Mouse (Mus musculus) embryo, embryonic 11.5 days (tissue): ENCODE results near the gene Zkscan3.
A peak's percentile ranks its signal among the peaks of the same experiment; 100 is the strongest.

Source experiments
- DNase-seq: peaks from one replicate; pipeline ENCODE4 v3.0.0-alpha.2; 2012; ENCODE audit warnings: low read depth, low spot score

Gene Zkscan3

DNA sequence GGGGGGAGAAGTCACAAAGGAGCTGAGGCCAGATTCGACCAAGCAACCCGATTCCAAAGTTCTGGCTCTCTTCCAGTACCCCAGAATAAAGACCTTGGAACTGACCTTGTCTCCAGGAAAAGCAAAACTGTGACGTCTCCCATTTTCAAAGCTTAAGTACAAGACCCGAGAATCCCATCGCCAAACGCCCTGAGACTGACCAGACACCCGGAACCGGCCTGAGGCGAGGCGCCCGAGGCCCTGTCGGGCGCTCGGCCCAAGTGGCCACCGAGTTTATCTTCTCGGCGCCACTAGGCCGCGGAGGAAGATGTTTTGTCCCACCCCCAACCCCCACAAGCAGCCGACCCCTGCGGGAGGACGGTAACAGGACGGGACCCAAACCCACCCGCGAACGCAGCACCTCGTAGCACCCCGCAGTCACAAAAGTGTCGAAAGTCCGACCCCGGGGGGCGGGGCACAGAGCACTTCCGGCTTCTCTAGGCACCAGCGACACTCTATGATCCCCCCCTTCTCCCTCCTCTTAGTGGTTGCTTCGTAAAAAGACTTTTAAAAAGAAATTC, at the start of gene Zkscan3:
Gene Zkscan3 (minus strand): TSS at position 469 of the 560 bp plus-strand sequence.
- DNase-seq, result peak; percentile 69

DNA sequence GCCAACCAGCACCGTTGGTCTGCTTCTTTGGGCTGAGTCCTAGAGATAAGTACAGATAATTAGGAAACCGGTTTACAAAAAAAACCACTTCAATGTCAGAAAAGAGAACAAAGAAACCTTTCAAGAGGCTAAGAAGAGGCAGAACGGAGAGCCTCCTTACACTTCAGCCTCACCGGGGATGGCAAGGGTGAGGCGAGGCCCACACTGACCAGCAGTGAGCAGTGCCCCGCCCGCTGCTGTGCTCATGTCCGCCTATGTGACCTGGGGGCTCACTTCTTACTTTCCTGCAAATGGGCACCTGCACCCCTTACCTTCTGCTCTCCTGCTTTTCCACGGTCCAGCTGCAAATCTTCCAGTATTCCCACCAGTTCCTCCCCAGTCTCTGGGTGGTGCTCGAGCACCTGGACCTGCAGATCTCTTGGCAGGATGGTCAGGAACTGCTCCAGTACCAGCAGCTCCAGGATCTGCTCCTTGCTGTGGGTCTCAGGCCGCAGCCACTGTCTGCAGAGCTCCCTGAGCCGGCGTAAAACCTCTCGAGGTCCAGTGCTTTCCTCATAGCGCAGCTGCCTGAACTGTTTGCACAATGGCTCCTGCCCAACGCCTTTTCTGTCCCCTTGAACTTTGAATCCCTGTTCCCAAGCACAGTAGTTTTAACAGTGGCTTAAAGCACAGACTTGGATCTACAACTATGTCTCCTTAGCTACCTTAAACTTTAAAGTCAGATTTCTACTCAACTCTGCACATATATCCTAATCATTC, 45.5 kb upstream of the Zkscan3 start:
- no peak for DNase-seq

DNA sequence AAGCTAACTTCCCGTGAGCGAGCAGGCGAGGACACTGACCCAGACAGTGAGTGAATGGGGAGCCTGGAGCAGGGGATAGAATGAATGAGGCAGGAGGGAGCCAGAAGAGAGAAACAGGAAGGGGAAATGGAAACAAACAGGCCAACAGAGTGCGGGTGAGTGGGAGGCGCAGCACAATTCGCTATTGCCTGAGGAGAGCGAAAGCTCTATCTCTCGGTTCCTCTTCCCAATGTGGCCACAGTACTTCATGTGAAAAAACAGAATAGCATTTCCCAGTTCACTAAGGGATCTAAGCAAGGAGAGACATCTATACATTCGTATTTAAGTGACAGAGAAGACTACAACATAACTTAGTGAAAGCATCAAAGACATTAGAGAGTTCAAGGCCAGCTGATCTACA, 44.2 kb upstream of the Zkscan3 start:
- no peak for DNase-seq

DNA sequence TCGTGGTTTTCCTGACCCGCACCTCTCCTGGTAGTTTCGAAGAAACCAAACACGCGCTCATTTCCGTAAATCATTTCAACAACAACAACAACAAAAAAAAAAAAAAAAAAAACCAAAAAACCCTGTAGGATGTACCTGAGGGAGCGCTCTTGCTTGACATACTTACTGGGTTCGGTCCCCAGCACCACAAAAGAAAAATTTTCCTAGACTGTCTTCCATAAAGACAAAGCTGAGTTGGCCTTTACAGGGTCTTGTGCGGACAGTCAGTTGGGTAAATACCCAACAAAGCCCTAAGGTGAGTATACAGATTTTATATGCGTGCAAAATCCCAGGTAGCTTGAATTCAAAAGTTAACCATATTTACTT, 38.6 kb upstream of the Zkscan3 start:
- no peak for DNase-seq

DNA sequence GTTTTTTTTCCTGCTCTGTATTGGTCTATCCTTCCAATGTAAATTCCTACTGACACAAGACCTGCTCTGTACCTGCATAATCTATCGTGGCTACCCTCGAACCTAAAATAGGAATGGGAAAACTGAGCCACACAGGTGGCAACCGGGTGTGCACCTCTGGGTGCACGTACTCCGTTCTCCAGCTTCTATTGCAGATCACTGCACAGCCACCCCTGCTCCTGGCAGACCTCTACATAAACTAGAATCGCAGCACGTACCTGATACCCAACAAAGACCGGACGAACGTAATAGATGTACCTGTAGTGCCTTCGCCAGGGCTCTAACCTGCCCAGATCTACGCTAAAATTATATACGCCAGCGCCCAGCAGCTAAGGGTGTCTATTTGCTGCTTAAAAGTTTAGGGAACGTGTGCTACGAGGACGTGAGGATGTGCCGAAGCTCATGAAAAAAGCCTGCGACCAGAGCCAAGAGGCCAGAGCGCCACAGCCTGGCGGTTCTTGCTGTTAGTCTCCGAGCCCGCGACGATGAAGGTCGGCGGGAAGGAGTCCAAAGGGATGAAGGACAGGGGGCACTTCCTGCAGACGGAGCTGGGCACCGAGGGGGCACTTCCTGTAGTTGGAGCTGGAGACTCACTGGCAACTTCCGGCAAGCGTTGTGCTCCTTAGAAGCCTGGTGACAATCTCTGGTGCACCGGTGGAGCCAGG, 38.1 kb upstream of the Zkscan3 start, which contains the start of gene Pgbd1:
Gene Pgbd1 (minus strand): TSS at position 556 of the 704 bp plus-strand sequence.
- peak; percentile 59 for DNase-seq

DNA sequence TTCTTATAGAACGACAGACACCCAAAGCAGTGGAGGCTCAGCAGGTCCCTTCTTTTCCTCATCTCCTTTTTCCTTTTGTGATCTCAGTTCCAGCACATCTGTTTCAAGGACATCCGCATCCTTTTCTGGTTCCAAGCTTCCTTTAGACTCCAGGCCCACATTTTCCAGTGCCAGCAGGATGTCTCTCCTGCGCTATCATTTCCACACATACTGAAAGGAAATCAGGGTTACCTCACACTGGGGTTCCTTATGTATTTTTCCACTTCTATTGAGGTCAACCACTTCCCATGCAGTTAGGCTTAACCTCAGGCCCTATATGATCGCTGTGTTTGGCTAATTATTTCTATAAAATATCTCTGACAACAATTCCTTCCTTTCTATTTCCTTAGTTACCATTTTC, 32.9 kb upstream of the Zkscan3 start:
- DNase-seq, result no peak

DNA sequence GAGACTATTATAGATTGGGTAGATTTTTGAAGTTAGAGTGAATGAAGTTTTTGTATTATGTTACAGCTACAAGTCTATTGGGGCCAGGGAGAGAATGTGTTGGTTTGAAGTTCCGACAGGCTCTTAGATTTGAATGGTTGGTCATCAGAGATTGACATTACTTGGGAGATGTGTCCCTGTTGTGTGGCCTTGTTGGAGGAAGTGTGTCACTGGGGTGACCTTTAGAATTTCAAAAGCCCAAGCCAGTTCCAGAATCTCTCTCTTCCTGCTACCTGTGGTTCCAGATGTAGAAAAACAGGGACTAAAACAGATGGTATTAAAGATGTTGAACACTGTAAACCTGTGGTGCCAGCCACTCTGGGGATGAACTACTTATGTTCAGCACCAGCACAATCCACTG, 25.1 kb upstream of the Zkscan3 start:
- DNase-seq, result no peak

DNA sequence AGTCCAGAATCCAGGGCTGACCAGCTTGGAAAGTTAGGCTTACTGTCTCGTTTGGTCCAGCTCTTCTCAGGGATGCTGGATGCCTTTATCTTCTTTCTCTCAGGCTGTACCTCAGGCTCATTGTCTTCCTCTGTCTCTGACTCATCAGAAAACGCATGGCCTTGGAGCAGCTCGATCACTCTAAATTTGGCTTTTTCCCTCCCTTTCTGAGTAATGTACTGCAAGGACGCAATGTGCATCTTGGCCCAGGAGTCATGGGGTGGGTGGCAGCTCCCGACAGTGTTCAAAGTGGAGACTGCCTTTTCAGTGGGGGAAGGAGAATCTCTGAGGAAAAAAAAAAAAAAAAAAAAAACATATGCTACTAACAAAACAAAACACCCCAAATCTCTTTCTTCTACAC, 20.7 kb upstream of the Zkscan3 start:
- no peak for DNase-seq

DNA sequence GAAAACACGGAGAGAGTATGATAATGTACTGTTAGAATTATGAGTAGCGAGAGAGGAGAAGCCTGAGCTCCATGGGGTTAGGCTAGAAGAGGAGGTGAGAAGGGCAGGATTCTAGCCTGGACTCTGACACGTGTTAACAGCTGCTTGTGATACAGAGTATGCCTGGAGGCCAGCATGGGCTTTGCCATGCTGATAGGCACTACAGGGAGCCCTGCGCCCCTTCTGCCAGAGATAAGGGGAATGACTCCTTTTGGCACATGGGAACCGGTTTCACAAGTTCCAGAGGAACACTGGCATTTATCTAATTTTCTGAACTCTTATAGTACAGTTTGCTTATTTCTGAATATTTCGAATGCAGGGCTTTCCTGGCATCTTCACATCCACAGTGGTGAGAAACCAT, 16.3 kb upstream of the Zkscan3 start:
- no peak for DNase-seq

DNA sequence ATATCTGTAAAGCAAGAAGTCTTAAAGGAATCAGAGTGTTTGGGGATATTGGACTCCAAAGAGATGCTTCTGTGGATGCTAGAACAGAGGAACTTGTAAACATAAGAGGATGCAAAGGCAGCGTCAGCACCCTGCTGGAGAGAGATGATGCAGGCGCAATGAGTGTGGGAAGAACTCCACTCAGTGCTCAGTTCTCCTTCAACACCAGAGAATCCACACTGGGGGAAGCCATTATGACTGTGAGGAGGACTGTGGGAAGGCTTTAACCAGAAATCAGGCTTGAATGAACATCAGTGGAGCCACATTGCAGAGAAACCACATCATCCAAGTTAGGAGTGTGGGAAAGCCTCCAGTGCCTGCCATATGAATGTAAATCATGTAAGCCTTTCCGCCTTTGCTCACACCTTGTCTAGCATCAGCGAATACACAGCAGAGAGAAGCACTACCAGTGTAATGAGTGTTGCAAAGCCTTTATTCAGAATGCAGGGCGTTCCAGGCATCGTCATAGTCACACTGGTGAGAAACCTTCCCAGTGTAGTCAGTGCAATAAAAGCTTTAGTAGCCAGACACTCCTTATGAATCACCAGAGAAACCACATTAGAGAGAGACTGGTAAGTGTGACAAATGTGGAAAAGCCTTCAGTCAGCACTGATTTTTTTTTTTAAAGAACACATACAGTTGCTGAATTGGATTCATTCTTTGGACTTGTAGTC, 14.9 kb upstream of the Zkscan3 start:
- no peak for DNase-seq

DNA sequence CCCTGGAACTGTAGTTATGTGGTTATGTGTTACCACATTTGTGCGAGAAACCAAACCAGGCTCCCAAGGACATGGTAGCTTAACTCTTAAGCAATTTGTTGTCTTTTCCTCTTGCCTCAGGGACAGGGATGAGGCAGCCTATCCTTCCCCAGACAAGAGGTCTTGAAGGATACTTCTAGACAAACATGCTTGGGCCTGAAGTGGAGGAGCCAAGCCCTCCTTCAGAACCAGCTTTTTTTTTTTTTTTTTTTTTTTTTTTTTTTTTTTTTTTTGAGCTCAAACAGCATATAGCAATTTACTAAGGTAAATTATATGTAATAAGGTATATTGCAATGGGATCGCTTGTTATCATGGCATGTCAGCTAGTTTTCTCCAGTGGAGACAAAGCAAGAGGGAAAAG, 13.2 kb upstream of the Zkscan3 start:
- no peak for DNase-seq

DNA sequence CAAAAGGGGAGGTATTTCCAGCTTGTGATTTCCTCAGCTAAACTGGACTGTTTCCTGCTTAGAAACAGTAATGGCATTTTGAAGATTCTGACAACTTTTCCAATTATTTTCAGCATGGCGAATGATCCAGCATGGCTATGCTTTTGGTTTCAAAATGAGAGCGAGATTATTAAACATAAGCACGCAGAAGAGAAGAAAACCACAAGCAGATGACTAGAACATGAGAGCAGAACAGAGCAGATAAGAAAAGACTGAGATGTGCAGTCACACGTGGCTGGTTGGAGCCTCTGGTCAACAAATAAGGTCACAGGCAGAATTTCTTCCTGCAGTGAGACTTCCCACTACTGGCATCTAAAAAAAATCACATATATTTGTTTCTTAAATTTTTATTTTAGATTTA, 12.7 kb upstream of the Zkscan3 start:
- DNase-seq, result no peak

DNA sequence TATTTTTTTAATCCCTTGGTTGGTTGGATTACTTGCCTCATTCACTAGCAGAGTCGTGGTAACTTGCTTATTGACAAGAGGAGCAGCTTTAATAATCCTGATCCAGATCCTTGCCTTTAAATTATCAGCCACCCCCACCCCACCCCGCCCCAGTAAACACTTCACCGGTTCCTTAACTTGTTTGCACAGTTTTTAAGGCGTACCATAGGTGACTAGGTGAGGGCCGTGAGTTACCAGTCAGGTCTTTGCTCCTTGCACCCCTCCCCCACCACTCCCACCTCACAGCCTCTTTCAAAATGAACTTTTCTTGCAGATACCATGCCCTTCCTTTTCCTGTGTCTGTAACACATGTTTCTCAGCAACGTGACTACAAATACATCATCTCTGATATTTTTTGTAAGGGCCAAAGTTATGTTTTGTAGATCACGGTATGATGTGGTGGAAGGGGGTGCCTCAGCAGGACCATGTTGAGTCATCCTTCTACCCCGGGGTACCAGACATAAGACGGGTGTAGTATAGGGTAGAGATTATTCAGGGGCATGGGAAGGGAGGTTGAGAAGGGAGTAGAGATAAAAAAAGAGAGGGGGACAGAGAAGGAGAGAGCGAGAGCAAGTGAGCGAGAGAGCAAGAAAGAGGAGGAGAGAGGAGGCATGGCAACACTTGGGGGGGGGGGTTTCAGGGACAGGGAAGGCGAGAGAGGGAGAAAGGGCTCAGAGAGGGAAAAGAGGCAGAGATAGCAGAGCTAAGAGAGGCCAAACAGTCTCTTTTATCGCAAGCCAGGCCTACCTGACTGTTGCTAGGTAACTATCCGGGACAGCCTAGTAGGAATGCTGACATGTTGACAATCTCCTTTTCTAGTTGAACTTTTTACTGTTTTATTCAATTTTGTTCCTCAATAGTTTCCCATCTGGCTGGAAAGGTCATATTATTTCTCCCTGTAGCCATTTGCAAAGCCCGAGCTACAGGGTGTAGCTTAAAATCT, 12.0 kb upstream of the Zkscan3 start:
- DNase-seq, result no peak

DNA sequence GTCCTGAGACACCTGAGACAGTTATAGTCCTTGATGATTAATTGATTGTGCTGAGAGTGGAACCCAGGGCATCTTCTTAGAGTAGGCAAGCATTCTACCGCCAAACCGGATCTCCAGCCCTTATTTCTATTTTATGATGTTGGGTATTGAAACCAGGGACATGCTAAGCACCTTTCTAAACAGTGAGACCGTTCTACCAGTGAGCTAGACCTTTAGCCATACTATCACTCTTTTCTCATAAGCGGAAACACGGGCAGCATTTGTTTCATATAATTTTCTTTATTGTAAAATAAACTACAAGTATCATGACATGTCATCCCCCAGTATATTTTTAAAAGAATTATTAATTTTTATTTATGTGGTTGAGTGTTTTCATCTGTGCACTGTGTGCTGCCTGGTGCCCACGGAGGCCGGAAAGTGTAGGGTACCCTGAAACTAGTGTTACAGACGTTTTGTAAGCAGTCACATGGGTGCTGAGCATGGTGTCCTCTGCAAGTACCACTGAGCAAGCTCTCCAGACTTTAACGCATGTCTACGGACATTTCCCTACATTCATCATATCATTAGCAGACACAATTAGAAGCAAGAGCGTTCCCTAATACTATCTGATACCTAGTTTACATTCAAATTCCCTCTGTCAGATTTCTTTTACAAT, 6.4 kb upstream of the Zkscan3 start:
- DNase-seq, result no peak

DNA sequence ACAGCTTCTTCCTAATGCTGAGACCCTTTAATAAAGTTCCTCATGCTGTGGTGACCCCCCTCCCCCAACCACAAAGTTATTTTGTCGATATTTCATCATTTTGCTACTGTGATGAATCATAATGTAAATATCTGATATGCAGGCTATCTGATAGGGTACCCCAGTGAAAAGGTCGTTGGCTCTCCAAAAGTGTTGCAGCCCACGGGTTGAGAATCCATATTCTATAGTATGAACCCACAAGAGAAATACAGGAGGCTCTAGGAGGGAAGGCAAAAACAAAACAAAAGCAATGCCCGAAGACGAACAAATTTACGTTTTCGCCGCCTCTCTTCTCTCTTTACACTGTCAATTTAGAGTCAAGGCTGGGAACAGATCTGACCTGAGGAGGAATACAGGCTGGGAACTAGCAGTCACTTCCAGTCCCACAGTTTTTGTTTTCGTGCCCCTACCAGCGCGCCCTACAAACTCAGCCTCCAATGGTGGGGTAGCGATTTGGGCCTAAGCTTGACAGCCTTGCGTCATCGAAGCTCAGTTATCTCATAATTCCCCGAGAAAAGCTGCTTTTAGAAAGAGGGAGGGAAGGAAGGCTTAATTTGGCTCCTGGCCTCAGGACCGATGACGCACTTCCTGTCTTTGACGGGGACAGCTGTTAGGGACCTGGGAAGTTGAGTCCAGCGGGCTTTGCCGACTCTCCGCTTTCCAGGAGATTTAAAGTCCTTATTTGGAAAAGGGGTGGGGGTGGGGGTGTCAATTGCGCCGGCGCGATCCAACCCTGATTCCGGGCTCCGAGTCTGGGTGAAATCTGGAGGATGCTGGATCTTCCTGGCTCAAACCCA, 5.6 kb upstream of the Zkscan3 start:
- DNase-seq, result peak; percentile 68

DNA sequence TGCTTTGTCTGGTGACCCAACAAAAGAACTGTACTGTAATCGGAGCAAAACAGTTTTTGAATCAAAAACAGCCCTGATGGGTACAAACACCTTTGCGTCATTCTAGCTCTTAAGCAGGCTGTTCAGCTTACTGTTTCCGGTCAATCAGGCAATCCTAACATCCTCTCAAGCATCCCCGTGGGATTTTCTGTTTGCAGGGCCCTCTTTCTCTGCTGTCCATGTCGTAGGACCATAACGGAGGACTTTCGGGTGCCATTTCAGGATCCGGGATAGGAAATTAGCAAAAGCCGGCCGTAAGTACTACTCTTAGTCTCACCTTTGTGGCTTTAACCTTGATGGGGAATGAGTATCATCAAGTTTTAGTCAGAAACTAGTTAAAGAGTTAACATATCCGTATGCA, 4.8 kb upstream of the Zkscan3 start:
- no peak for DNase-seq

DNA sequence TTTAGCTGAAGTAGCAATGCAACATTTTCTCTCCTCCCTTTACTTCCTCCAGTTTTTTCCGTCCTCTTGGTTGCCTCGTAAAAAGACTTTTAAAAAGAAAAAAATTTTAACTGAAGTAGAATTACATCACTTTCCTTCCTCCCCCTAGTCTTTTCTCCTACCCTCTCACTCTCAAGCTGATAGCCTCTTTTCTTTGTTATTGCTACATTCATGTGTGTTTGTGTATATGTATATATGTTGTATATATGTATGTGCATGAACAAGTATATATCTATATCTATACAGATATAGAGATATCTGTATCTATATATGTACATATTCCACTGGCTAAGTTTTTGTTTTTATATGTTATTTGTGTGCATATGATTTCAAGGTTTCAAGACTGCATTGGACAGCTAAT, 293 bp upstream of the Zkscan3 start:
- DNase-seq, result no peak

DNA sequence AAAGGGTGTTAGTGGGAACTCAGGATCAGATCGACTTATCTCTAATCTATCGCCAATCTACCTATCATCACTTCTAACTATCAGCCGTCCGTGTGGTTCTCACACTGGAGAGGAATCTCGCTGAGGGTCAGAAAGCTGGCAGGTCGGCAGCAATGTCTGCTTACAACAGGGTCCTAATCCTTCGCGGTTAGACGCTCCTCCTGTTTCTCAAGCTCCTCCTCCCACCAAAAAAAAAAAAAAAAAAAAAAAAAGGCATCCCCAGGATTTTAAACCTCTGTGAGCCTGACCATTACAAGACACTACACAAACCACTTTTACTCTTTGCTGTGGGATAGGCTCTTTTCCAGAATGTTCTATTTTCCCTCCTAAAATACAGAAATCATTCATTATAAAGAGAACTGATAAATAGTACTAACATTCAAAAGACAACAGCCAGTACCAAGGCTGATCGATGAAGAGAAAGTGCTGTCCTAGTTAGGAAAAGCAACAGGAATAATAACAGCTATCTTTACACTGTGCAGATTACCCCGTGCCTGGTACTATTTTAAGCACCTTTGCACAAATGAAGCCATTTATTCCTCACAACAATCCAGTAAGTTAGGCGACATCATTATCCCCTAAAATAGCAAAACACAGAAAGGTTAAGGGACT, 794 bp downstream of the Zkscan3 start:
- no peak for DNase-seq

DNA sequence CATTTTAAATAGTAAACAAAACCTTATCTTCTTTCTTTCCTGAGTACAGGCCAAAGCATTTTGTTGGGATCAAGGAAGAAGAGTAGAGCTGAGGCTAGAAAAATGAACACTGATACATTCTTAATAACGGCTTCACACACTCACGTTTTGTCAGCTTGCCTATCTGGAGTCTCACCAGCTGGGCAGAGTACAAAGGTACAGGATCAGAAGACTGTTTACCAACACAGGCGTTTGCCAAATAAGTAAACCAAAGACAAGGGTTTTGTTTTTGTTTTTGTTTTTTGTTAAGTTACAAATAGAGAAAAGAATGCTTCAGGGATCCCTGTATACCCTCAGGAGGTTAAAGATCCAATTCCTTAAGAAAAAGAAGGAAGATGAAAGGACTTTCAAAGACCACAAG, 1.4 kb downstream of the Zkscan3 start:
- no peak for DNase-seq
